Mouse (Mus musculus) thymus, adult 2 months (tissue): Measurements from ENCODE around the gene Pdcd7. TPM values are rescaled to one million over a fixed set of nuclear protein-coding genes. Genes with fewer than 3 reads are reported as not detected.

ENCODE experiments used
- DNase-seq: peaks from one replicate; pipeline ENCODE4 v3.0.0; 2021
- H3K27ac ChIP-seq: fragments of 200-500 bp; 2 replicates; pipeline ENCODE4 v1.5.1; 2012; ENCODE audit warnings: low read length, control low read depth; ENCODE audit not compliant: control insufficient read depth, insufficient read depth
- H3K27me3 ChIP-seq: fragments of 200-500 bp; 2 replicates; pipeline ENCODE4 v1.6.1; 2012; ENCODE audit warnings: mild to moderate bottlenecking, low read length, moderate library complexity, mixed read lengths; ENCODE audit not compliant: control insufficient read depth, insufficient read depth
- H3K36me3 ChIP-seq: fragments of 200-500 bp; 2 replicates; pipeline ENCODE4 v1.6.1; 2012; ENCODE audit warnings: mild to moderate bottlenecking, low read length, moderate library complexity; ENCODE audit not compliant: control insufficient read depth, insufficient read depth
- H3K4me1 ChIP-seq: fragments of 200-500 bp; replicated peaks from 2 replicates; pipeline ENCODE4 v1.6.1; 2012; ENCODE audit warnings: low read length; ENCODE audit not compliant: control insufficient read depth, insufficient read depth
- H3K4me3 ChIP-seq: fragments of 200-500 bp; 2 replicates; pipeline ENCODE4 v1.5.1; 2012; ENCODE audit warnings: mild to moderate bottlenecking, low read length, control low read depth, moderate library complexity; ENCODE audit not compliant: control insufficient read depth, insufficient read depth
- CTCF ChIP-seq: fragments of 200-500 bp; IDR thresholded peaks from 2 replicates; pipeline ENCODE4 v1.5.1; 2012; ENCODE audit warnings: mild to moderate bottlenecking, control low read depth, low read length, moderate library complexity, borderline replicate concordance; ENCODE audit not compliant: control insufficient read depth, poor library complexity, insufficient read depth; ENCODE audit errors: extremely low read depth
- POLR2A ChIP-seq: fragments of 200-500 bp; IDR thresholded peaks from 2 replicates; pipeline ENCODE4 v1.6.1; 2012; ENCODE audit warnings: mild to moderate bottlenecking, low read length, control low read depth, moderate library complexity; ENCODE audit not compliant: control insufficient read depth, poor library complexity, insufficient read depth; ENCODE audit errors: extremely low read depth
- WGBS: fragments of 180-500 bp; shearing (Covaris S2); methylation state at CpG from one replicate; pipeline ENCODE4 v1.1.7; 2018; 5-methylcytosine and 5-hydroxymethylcytosine counted together
- polyA plus RNA-seq: library from polyadenylated mRNA; depleted of rRNA; stranded (reverse); fragments of >200 nt; gene quantifications from 2 replicates; pipeline ENCODE4 v1.2.3, GENCODE M21; 2012

Pdcd7 gene
- polyA plus RNA-seq, 1 experiment = 23.3 TPM

DNA sequence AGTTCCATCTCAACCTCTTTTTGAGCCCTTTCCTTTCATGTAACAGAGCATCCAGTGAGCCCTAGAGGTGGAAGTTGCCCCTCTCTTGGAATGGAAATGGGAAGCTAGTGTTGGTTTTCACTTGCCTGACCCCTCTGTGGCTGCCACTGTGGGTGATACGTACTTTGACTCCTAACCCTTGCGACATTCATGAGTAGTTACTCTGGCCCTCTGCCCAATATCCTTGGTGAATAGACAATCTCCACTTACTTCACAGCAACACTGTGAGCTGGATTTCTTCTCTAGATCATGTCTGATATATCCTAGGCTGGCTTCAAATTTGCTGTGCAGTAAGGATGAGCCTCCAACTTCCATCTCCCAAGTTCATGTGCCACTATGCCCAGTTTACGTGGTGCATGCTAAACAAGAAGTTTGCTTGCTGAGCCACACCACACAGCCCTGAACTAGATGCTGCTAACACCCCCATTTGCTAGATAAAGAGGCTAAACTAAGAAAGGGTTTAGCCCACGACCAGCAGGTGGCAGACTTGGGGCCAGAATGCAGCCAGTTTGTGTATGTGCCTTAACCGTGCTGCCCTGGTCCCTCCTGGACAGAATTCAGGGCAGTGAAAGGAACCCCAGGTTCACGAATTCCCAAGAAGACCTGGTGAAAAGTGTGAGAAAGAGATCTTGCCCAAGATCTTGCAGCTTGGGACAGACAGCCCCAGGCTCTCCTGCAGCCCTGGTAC is 46.9 kb downstream of the Pdcd7 start:
- H3K36me3 ChIP-seq = no peaks in the 10 kb centered on the region
- H3K4me1 ChIP-seq = peaks cover 8% of the 10 kb centered on the region
- DNase-seq = peak; percentile 57
- no peak overlapping the region for H3K27ac ChIP-seq
- 29% methylated on average over 6 of the region's 6 CpGs for whole genome bisulfite sequencing
- no peaks in the 10 kb centered on the region; the same call in 1 of the 2 replicates for H3K27me3 ChIP-seq
- no peak overlapping the region for H3K4me3 ChIP-seq
- TF ChIP-seq CTCF = peak; percentile 63; the same call in 1 of the 2 replicates
- no peak for TF ChIP-seq POLR2A

DNA sequence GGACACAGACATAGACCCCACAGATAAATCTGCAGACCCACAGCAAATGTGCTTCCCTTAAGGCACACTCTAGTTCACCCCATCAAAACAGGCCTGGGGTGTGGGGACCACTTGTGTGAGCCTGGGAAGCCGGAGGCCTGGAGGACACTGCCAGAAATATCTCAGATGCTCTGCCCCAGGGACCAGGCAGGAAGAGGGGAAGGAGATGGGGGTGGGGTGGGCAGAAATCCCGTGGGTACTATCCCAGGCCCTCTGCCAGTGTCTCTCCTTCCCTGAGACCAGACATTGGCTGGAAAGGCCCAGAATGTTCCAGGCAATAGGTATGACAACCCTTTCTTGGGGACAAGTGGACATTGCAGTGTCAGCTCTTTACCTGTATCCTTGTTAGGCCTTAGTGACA is 47.7 kb downstream of the Pdcd7 start:
- no peak overlapping the region for H3K4me3 ChIP-seq
- H3K27ac ChIP-seq = no peak overlapping the region
- DNase-seq = no peak
- WGBS = 59% methylated on average over 2 of the region's 2 CpGs
- no peaks in the 10 kb centered on the region; the same call in 1 of the 2 replicates for H3K27me3 ChIP-seq
- TF ChIP-seq POLR2A (no peak), CTCF (no peak)
- H3K36me3 ChIP-seq = no peaks in the 10 kb centered on the region
- H3K4me1 ChIP-seq = peaks cover 15% of the 10 kb centered on the region

GRCm38 (mm10) chr9:65394360-65394759 is 48.5 kb downstream of the Pdcd7 start:
- Histone ChIP-seq H3K27me3 (no peaks in the 10 kb centered on the region; the same call in 1 of the 2 replicates), H3K4me1 (peaks cover 17% of the 10 kb centered on the region), H3K27ac (no peak overlapping the region), H3K36me3 (no peaks in the 10 kb centered on the region), H3K4me3 (no peak overlapping the region)
- 85% methylated on average over 2 of the region's 2 CpGs for WGBS
- DNase-seq = no peak
- TF ChIP-seq CTCF (no peak), POLR2A (no peak)

DNA sequence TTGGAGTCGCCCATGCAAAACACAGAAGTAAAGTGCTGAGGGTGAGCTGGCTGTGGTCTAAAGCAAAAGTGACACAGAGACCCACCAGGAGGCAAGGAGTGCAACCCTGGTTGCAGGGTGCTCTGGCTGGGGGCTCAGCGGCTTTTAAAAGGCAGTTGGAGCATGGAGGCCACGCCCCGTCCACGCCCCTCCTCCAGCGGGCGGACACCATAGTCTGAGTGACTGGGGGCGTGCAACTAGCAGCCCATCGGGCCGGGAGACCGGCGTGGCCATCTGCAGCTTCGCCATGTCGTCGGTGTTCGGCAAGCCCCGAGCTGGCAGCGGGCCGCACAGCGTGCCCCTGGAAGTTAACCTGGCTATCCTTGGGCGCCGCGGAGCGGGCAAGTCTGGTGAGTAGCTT is 52.4 kb downstream of the Pdcd7 start, which contains the start of gene Rasl12:
Gene Rasl12 (plus strand): TSS at position 228 of the 400 bp plus-strand sequence.
- WGBS = 3% methylated on average over 24 of the region's 24 CpGs
- Histone ChIP-seq H3K36me3 (no peaks in the 10 kb centered on the region), H3K27ac (no peak within 1 kb of the TSS), H3K4me1 (peaks cover 9% of the 10 kb centered on the region), H3K27me3 (no peaks in the 10 kb centered on the region), H3K4me3 (peak within 1 kb of the TSS; percentile 50)
- peak; percentile 50 for DNase-seq
- TF ChIP-seq POLR2A = no peak

GRCm38 (mm10) chr9:65399934-65400333 is 54.0 kb downstream of the Pdcd7 start:
- 96% methylated on average over 6 of the region's 6 CpGs for WGBS
- H3K4me3 ChIP-seq = no peak overlapping the region
- no peaks in the 10 kb centered on the region for H3K27me3 ChIP-seq
- H3K27ac ChIP-seq = no peak overlapping the region
- H3K36me3 ChIP-seq = no peaks in the 10 kb centered on the region
- H3K4me1 ChIP-seq = peaks cover 12% of the 10 kb centered on the region
- DNase-seq = no peak
- TF ChIP-seq CTCF = no peak
- no peak for TF ChIP-seq POLR2A

- 39% methylated on average over 15 of the region's 15 CpGs for WGBS
- TF ChIP-seq CTCF = no peak
- no peak for TF ChIP-seq POLR2A
- Histone ChIP-seq H3K27me3 (no peaks in the 10 kb centered on the region), H3K4me1 (peaks cover 3% of the 10 kb centered on the region; the same call in 1 of the 2 replicates), H3K36me3 (no peaks in the 10 kb centered on the region), H3K27ac (no peak overlapping the region), H3K4me3 (no peak overlapping the region)
- no peak for DNase-seq
These were observed 58.7 kb downstream of the Pdcd7 start for GRCm38 (mm10) chr9:65404331-65405183.

DNA sequence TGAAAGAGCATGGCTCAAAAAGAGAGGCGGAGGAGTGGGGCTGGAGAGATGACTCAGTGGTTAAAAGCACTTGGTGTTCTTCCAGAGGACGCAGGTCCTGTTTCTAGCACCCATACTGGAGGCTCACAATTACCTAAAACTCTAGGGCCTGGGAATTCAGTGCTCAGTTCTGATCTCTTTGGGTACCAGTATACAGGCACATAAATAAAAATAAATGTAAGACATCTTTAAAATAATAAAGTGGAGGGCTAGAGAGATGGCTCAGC is 59.2 kb downstream of the Pdcd7 start:
- H3K36me3 ChIP-seq = no peaks in the 10 kb centered on the region
- WGBS = 83% methylated on average over 2 of the region's 2 CpGs
- H3K4me3 ChIP-seq = no peak overlapping the region
- H3K27me3 ChIP-seq = no peaks in the 10 kb centered on the region
- DNase-seq = no peak
- TF ChIP-seq CTCF = no peak
- TF ChIP-seq POLR2A = no peak
- H3K27ac ChIP-seq = no peak overlapping the region
- H3K4me1 ChIP-seq = peaks cover 3% of the 10 kb centered on the region; the same call in 1 of the 2 replicates
